Mouse (Mus musculus) left cerebral cortex, adult 18-20 months (tissue): Measurements from ENCODE around the gene Olfr33. TPM values are rescaled to one million over a fixed set of nuclear protein-coding genes. Genes with fewer than 3 reads are reported as not detected.

ENCODE experiments used
- DNase-seq, 2 experiments: peaks; one replicate each; pipeline ENCODE4 v3.0.0; 2021 to 2022; ENCODE audit warnings: low spot score in 2 of 2, mixed read lengths in 1 of 2
- long read RNA-seq, 2 experiments: library from polyadenylated mRNA; stranded (forward); transcript quantifications; one replicate each; pipeline ENCODE4 v2.0.0; 2021
- total RNA-seq, 2 experiments: library from RNA; stranded (reverse); gene quantifications; 2 replicates each; pipeline ENCODE4 v1.2.3; 2021

Olfr33 gene
- total RNA-seq: not detected
- long read RNA-seq, experiment 1: 0 reads
- long read RNA-seq, experiment 2: 0 reads

DNA sequence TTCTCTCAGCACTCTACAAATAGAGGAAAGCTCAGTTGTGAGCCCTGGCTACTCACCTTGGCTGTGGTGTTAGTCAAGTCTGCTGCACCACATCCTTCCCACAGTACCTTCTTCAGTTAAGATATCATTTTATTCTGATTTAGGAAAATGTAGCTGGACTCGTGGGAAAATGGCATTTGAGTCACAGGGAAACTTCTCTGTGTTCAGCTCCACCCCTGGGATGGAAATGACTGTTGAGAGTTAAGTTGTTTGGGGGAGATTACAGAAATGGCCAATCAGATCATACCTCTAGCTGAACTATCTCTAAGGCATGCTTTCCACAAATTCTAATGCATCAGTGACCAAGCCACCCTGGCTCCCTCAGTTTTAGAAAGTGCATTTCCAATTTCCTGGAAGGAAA, at the start of gene Olfr33:
Olfr33 (minus strand) TSS at position 101 of the 400 bp plus-strand sequence.
- DNase-seq: no peak

DNA sequence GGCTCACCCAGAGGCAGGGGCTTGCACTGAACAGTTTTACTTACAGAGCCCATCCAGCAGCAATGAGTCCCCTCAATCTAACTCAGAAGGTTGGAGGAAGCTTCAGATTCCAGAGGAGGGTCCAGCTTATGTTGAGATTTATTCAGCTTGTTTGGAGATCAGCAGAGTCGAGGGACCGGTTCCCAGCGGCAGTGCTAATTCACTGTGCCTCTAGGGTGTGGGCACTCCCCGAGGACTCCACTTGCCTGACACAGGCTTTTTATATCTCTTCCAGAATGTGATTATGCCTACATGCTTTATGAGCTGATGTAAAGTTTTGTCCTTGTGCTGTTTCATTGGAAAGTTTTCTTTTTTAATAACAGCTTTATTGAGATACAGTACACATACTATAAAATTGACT, 40.4 kb upstream of the Olfr33 start, which contains the start of the genes Olfr560 and Olfr78:
Olfr560 (minus strand) TSS at position 101 of the 400 bp plus-strand sequence.
Olfr78 (minus strand) TSS at position 206 of the 400 bp plus-strand sequence.
- DNase-seq: no peak

DNA sequence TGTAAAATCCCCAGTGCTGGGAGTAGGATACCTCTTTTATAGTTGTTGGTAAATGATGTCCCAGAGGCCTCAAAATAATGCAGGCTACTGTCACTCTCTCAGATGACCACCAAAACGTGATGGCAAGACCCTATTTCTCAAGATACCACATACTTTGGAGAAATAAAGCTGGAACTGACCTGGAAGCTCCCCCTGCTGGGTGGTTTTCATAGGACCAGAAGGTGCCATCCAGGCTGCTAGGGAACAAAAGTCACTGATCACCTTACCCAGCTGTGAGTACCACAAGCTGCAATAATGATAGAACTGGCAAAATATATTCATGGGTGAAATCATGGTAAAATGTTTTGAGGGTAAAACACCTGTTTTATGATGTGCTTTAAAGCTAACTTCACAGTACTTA, 33.2 kb upstream of the Olfr33 start:
- no peak for DNase-seq

DNA sequence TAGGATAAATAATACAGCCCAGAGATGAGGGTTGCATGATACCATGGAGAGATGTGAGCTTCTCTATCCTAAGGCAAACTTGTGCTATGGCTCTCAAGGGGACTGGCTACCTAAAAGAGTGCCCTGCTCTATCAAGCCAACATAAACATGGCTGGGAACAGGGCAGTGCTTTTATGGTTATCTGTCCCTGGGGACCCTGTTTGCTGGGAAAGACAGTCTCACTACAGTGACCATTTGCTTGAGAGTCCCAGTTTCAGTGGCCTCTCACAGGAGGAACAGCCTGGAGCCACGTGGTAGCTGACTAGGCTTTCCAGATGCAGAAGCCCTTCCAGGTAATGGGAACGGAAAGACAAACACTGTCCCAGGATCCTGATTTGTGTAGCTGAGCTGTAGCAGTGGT, 18.8 kb upstream of the Olfr33 start:
- DNase-seq: no peak

DNA sequence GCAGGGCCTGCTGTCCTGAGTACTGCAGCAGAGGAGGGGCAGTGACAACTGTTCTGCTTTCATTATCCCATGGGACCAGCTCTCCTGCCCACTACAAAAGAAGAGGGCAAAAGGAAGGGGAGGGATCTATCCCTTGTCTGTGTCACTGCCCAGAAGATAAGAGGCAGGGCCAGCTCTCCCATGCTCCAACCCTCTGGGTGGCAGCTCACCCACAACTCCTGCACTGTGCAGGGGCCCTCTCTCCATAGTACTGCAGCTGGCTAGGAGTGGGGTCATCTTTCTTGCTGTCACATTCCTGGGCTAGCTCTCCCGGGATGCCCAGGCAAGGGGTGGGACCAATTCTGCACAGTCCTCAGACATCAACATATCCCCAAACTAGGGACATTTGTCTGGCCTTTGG, 14.9 kb upstream of the Olfr33 start:
- DNase-seq: no peak

DNA sequence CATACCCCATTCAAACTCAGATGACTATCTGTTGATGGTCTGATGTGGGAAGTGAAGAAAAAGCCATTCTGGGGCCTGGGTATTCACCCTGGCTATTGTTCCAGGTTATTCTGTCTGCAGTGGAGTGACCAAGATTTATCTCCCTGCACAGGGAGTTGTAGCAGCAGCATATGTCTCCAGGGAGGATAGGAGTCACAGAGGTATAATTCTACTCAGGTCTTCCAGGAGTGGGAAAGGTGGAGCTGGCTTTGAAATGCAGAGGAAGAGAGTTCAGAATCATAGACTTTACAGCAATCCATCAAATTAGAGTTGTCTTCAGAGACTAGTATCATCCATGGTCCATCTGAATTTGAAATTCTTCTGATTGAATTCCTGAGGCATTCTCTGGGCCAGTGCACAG, 8.5 kb upstream of the Olfr33 start, which contains the start of gene Olfr559:
Olfr559 (minus strand) TSS at position 101 of the 400 bp plus-strand sequence.
- no peak for DNase-seq

DNA sequence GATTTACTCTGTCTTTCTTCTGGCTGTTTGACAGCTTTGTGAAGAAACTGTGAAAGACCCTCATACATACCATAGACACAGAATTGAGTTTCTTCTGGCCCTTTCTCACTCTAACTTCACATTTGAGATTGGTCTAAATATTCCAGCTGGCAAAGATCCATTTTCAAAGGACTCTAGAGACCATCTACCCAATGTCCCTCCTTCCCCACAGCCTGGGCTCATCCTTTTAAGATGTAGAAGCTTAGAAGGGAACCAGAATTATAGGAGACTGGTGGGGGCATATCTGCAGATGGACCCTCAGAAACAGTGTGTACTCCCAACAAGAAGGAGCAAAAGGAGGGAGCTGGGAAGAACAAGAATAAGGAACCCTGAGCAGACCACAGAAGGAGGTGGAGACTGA, 17.0 kb downstream of the Olfr33 start, which contains the start of gene Olfr558:
Olfr558 (plus strand) TSS at position 301 of the 400 bp plus-strand sequence.
- DNase-seq: no peak

DNA sequence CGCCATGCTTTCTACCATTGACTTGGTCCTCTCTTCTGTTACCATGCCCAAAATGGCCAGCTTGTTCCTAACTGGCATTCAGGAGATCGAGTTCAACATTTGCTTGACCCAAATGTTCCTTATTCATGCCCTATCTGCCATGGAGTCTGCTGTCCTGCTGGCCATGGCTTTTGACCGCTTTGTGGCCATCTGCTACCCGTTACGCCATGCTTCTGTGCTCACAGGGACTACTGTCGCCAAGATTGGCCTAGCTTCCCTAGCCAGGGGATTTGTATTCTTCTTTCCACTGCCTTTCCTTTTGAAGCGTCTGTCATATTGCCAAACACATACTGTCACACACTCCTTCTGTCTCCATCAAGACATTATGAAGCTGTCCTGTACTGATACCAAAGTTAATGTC, 20.4 kb downstream of the Olfr33 start:
- DNase-seq: no peak

DNA sequence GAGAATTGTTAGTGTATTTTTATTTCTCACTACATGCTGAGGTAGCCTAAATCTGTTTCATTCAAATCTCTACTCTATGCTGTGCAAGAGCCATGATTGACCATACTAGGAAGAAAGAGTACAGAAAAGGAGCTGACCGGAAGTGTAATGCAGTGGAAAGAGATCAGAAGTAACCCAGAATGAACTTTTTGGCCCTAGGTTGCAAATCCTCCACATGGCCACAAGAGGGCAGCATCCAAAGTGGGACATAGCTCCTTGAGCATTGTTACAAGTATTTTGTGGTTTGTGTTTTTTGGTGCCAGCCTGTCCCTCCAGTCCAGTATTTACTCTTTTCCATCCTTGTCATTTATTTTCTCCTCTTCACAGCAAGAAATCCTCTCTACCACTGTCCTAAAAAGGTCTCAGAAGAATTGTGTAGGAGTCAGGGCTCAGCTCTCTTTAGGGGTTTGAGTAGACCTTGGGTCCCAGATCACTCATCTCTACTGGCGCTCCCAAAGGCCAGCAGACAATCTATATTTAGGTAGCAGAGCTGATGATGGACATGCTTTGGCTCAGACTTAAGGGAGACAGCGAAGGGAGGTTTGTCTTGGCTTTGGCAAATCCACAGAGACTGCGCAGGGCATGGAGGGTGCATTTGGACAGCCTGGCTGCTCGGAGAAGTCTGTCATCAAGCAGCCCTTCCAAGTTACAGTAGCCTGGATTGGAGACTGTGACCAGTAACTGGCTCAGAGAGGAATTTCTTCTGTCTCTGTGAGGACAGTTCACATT, 23.3 kb downstream of the Olfr33 start, which contains the start of gene Olfr557:
Olfr557 (plus strand) TSS at position 553 of the 768 bp plus-strand sequence.
- peak; percentile 19 to 46 for DNase-seq

DNA sequence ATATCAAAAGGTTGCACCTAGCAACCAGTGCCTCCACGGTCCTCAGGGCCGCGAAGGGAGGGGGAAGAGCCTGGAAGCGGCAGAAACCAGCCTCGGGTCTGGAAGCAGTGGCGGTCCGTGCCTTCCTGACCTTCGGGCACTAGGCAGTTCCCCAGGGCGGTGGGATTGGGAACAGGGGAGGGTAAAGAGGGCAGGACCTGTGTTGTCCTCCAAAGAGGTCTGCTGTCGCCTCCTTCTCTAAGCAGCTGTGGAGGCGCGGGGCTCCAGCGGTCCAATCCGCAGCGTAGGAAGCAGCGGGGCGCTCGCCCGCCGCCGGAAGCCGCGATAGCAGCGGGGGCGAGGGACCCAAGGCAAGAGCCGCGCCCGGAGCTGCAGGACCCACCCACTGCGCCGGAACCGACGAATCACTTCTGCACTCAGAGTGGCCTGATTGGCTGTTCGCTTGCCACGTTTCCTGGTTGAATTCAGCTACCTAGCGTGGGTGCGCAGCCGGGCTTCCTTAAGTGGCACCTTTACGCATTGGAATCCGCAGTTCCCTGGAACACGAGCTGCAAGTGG, 31.8 kb downstream of the Olfr33 start, which contains the start of gene Trim68:
Trim68 (minus strand) TSS at position 384 of the 558 bp plus-strand sequence.
- peak; percentile 88 to 94 for DNase-seq

DNA sequence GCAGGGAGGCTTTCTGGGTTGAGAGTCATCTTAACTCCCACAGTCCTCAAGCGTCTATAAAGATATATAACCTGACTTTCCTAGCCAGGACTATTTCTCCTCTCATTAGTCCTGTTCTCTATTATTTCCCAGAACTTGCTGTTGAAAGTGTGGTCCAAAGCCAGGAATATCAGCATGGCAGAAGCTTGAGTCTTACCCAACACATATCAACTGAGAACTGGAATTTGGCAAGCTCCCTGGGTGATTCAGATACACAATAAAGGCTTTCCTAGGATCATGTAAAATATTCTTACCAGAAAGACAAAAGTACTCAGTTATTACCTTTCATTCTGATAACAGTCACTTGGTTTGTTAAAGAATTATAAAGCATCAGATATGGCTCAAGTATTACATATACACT, 37.0 kb downstream of the Olfr33 start:
- no peak for DNase-seq

DNA sequence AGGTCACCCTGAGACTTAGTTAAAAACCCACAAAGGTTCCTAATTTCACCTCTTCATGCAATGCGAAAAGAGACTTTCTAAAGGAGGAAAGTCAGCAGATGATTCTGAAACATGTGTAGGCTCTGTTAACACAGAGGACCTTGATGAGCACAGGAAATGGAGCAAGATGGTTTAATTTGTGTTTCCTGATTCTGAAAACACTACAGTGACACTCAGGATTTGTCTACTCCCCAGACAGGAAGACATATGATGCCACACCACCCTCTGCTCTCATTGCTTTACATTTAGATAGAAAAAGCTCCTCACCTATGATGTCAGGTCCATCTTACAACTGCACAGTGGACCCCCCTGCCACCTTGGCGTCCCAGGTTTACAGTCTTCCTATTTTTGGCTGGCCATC, 42.6 kb downstream of the Olfr33 start:
- DNase-seq: no peak

DNA sequence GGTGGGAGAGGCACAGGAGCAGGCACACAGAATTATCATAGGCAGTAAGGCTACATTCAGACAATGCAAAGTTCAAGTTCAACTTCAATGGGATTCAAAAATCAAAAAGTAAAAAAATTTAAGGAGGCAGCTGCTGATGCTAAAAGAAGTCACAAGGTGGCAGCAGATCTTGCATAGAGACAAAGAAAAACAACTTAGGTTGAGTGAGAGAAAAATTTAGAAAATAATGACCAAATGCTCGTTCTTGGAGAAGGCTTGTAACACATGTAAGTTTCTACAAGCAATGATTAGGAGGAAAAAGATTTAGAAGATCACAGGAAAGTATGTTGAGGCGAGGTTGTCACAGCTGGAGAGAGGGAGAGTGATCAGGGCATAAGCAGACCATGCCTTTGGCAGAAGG, 53.5 kb downstream of the Olfr33 start:
- DNase-seq: no peak

DNA sequence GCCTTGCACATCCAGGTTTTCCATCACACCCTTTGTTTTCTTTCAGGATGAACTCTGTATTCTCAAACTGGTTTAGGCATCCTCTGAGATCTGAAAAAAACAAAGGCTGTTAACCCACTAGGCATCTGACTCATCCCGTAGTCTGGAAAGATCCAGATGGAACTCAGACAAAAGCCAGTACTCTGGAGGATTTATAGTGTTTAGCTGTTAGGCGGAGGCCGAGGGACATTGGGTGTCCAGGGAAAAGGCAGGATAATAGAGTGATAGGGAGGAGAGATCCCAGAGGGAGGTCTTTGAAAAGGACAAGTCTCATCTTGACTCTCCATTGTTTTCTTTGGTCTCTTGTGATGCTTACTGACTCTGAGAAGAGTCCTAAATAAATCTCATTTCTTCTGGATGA, 54.3 kb downstream of the Olfr33 start, which contains the start of gene Olfr556:
Olfr556 (plus strand) TSS at position 301 of the 400 bp plus-strand sequence.
- no peak for DNase-seq

Other genes with a start within 250 kb of the Olfr33 start
- gene Olfr543, start 237.4 kb downstream of the Olfr33 start, total RNA-seq: not detected
- not detected for gene Olfr544, start 230.8 kb downstream of the Olfr33 start, total RNA-seq
- not detected for gene Olfr545, start 219.5 kb downstream of the Olfr33 start, total RNA-seq
- gene Olfr547, start 184.3 kb downstream of the Olfr33 start, total RNA-seq: not detected
- gene Olfr548-ps1, start 178.2 kb downstream of the Olfr33 start, total RNA-seq: not detected
- not detected for gene Olfr549, start 169.2 kb downstream of the Olfr33 start, total RNA-seq
- 1 to 10 TPM; 2.6 to 2.8 TPM for gene Trim21, start 153.6 kb downstream of the Olfr33 start, total RNA-seq
- under 1 TPM; 0.19 to 0.70 TPM for gene Olfr550, start 147.6 kb downstream of the Olfr33 start, total RNA-seq
- not detected for gene Olfr551, start 127.2 kb downstream of the Olfr33 start, total RNA-seq
- under 1 TPM in 1 of 2 experiments, not detected in 1; 0.09 TPM for gene Olfr552, start 121.3 kb downstream of the Olfr33 start, total RNA-seq
- not detected for gene Olfr553, start 100.9 kb downstream of the Olfr33 start, total RNA-seq
- not detected for gene Olfr554, start 80.6 kb downstream of the Olfr33 start, total RNA-seq
- not detected for gene Olfr555, start 60.2 kb downstream of the Olfr33 start, total RNA-seq
- not detected for gene Olfr556, start 54.2 kb downstream of the Olfr33 start, total RNA-seq
- gene Trim68, start 31.7 kb downstream of the Olfr33 start, total RNA-seq: 1 to 10 TPM; 3.0 to 4.6 TPM
- not detected for gene Olfr557, start 23.2 kb downstream of the Olfr33 start, total RNA-seq
- gene Olfr558, start 16.9 kb downstream of the Olfr33 start, total RNA-seq: under 1 TPM; 0.16 to 0.40 TPM
- not detected for gene Olfr559, start 8.4 kb upstream of the Olfr33 start, total RNA-seq
- gene Olfr560, start 40.3 kb upstream of the Olfr33 start, total RNA-seq: under 1 TPM; 0.16 to 0.49 TPM
- under 1 TPM; 0.59 to 0.65 TPM for gene Olfr78, start 40.4 kb upstream of the Olfr33 start, total RNA-seq
- not detected for gene Olfr561, start 52.2 kb upstream of the Olfr33 start, total RNA-seq
- gene Olfr564, start 84.4 kb upstream of the Olfr33 start, total RNA-seq: not detected
- gene Olfr566, start 139.7 kb upstream of the Olfr33 start, total RNA-seq: not detected
- not detected for gene Olfr568, start 158.1 kb upstream of the Olfr33 start, total RNA-seq
- not detected for gene Olfr569, start 171.8 kb upstream of the Olfr33 start, total RNA-seq
- gene Olfr570, start 175.5 kb upstream of the Olfr33 start, total RNA-seq: not detected
- gene Olfr571, start 198.5 kb upstream of the Olfr33 start, total RNA-seq: not detected
- gene Olfr572, start 205.3 kb upstream of the Olfr33 start, total RNA-seq: not detected
- not detected for gene Olfr573-ps1, start 223.5 kb upstream of the Olfr33 start, total RNA-seq
- gene Olfr574, start 229.4 kb upstream of the Olfr33 start, total RNA-seq: not detected
- not detected for gene Olfr575, start 239.7 kb upstream of the Olfr33 start, total RNA-seq
- gene Olfr576, start 243.6 kb upstream of the Olfr33 start, total RNA-seq: not detected